Mouse (Mus musculus) forelimb bud, embryonic 11.5 days (tissue): ENCODE data around the gene Psip1.

ENCODE experiments used
- DNase-seq: peaks from one replicate; pipeline ENCODE4 v3.0.0-alpha.2; 2012; ENCODE audit warnings: low read depth, low spot score

Gene Psip1

GRCm38 (mm10) chr4:83417820-83418186 is 68.5 kb downstream of the Psip1 start:
- peak; percentile 11 for DNase-seq

DNA sequence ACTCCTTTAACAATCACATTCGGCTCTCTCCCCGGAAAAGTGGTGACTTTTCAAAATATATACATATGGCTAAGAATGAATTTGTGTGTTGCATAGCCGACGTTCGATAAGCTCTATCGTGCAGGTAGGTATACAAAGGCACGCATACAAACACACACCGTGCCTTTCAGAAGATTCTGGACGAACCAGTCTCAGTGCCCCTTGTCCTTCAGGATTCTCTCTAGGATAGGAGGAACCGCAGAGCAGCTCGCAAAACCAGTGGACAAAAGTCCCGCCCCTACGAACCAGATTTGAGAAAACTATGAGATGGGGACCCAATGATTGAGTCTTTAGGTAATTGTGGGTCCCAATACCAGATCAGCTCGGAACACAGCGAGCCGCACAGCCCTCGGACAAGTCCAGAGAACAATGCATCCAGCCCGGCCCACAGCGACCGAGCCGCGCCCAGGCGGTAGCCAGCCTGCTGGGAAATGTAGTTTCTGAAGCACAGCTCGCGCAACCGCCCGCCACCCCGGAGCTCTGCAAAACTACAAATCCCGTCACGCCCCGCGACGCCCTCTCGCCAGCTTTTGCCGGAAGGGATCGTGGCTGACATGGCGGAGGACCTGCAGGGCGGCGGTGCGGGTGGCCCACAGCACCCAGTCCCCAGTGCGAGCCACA is 69.0 kb downstream of the Psip1 start, which contains the start of gene Snapc3:
Snapc3 (plus strand) TSS at position 565 of the 660 bp plus-strand sequence.
- peak; percentile 96 for DNase-seq

- DNase-seq: no peak
Measured at GRCm38 (mm10) chr4:83414241-83414824, 71.9 kb downstream of the Psip1 start.

DNA sequence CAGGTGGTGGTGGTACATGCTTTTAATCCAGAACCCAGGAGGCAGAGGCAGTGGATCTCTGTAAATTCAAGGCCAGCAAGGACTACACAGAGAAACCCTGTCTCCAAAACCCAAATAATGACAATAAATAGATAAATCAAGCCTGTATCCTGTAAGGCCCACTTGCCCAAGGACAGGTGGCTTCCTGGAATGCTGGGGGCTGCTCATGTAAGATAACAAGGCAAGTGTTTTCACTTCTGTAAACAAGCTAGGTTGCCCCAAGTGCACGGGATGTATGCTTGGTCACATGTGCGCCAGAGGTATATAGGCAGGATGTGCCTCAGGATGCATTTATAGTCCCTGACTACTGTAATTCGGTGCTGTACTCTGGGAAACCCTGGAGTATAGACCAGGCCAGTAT is 74.2 kb downstream of the Psip1 start:
- DNase-seq: no peak

- no peak for DNase-seq
Measured at GRCm38 (mm10) chr4:83409867-83410505, 76.3 kb downstream of the Psip1 start.

GRCm38 (mm10) chr4:83407688-83408087 is 78.6 kb downstream of the Psip1 start:
- DNase-seq: no peak
